Mouse (Mus musculus) heart, adult 11 months (tissue): ENCODE data around the gene 6430531B16Rik.

Experiments
- DNase-seq: peaks from one replicate; pipeline ENCODE4 v3.0.0; 2022

The 6430531B16Rik gene

GRCm38 (mm10) chr7:139937138-139937537 lies 41.4 kb downstream of the 6430531B16Rik start:
- DNase-seq = no peak

GRCm38 (mm10) chr7:139936705-139937104 lies 41.9 kb downstream of the 6430531B16Rik start:
- no peak for DNase-seq

GRCm38 (mm10) chr7:139930732-139931131 lies 47.8 kb downstream of the 6430531B16Rik start:
- DNase-seq = no peak
